Mouse (Mus musculus): ENCODE measurements around the gene Pomt1.

GRCm38 (mm10) chr2:32275823-32276222, 39.4 kb downstream of the Pomt1 start:
- TF ChIP-seq POLR2A (IDR thresholded peaks at IDR 0.05; ENCODE audit: control insufficient read depth, extremely low read depth, insufficient read depth, low read length, poor library complexity) (no peak), CTCF (IDR thresholded peaks at IDR 0.05; ENCODE audit: borderline replicate concordance, control insufficient read depth, extremely low read depth, insufficient read depth, low read length, poor library complexity) (no peak)
